Mouse (Mus musculus): ENCODE measurements around the gene Ddx20.

DNA sequence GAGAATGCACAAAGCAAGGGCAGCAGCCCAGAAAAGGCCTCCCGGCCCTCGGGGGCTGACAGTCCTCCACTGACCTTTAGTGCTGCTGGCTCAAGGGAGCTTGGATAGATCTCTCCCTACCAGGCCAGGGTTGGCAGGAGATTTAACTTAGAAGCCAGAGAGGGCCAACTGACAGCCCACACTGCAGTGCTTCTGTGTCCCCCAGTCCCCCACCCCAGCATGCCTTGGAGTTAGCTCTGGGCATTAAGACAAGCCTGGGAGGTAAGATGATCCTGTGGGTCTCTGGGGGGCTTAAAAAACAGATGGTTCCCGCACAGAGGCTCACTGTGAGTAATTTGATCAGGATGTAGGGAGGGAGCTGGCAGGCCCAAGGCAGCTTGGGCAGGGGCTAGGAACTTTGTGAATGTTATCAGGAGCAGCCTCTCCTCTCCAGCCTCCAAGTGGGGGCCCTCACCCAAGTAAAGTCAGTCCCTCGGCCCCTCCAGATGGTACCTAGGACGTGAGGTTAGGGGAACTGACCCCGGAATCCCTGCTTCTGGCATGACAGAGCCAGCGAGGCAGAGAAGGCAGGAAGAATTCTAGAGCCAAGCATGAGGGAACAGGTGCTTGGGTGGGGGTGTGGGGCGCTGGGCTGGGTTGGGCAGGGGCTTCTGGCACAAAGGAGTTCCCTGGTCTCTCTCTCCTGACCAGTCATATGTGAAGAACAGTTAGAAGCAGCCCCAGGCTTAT lies 26.9 kb upstream of the Ddx20 start:
- TF ChIP-seq CTCF (IDR thresholded peaks at IDR 0.05) (no peak), EP300 (IDR thresholded peaks at IDR 0.05) (no peak)
